Mouse (Mus musculus) heart, embryonic 11.5 days (tissue): ENCODE data around the gene Os9. TPM values are rescaled to one million over a fixed set of nuclear protein-coding genes. Genes with fewer than 3 reads are reported as not detected.
"Not testable (repeated sequence)": the region's sequence is repeated elsewhere in the genome, so short reads cannot be mapped to it uniquely, and the experiment has no call there.

Source experiments
- ATAC-seq: fragments of 200-750 bp; cut with Nextera tagmentation; replicated peaks from 2 replicates; pipeline ENCODE4 v1.8.0; 2017; ENCODE audit warnings: moderate library complexity; ENCODE audit not compliant: insufficient number of reproducible peaks, low FRiP score, low TSS enrichment
- H3K27ac ChIP-seq: fragments of 300-500 bp; sonication (generic); 2 replicates; pipeline ENCODE4 v1.5.1; 2014; ENCODE audit warnings: mild to moderate bottlenecking, low read depth, low read length
- H3K27me3 ChIP-seq: fragments of 300-500 bp; sonication (generic); 2 replicates; pipeline ENCODE4 v1.6.1; 2014; ENCODE audit warnings: mild to moderate bottlenecking, low read length, mixed read lengths; ENCODE audit not compliant: control insufficient read depth, insufficient read depth
- H3K36me3 ChIP-seq: fragments of 300-500 bp; sonication (generic); 2 replicates; pipeline ENCODE4 v1.6.1; 2014; ENCODE audit warnings: mild to moderate bottlenecking, low read length, moderate library complexity, mixed read lengths; ENCODE audit not compliant: control insufficient read depth, insufficient read depth
- H3K4me1 ChIP-seq: fragments of 300-500 bp; sonication (generic); 2 replicates; pipeline ENCODE4 v1.6.1; 2014; ENCODE audit warnings: low read length; ENCODE audit not compliant: control insufficient read depth, insufficient read depth
- H3K4me2 ChIP-seq: fragments of 300-500 bp; sonication (generic); 2 replicates; pipeline ENCODE4 v1.6.1; 2014; ENCODE audit warnings: mild to moderate bottlenecking, moderate library complexity
- H3K4me3 ChIP-seq: fragments of 300-500 bp; sonication (generic); 2 replicates; pipeline ENCODE4 v1.5.1; 2014; ENCODE audit warnings: low read depth, low read length
- H3K9ac ChIP-seq: fragments of 300-500 bp; sonication (generic); 2 replicates; pipeline ENCODE4 v1.6.1; 2014; ENCODE audit warnings: mild to moderate bottlenecking, low read depth, low read length, moderate library complexity
- H3K9me3 ChIP-seq: fragments of 300-500 bp; sonication (generic); replicated peaks from 2 replicates; pipeline ENCODE4 v1.6.1; 2016; ENCODE audit warnings: low read length; ENCODE audit not compliant: control insufficient read depth
- WGBS: fragments of 180-500 bp; shearing (Covaris S2); extraction: QIAGEN DNeasy Blood & Tissue Kit; methylation state at CpG from one replicate; pipeline ENCODE4 v1.1.7; 2014; ENCODE audit not compliant: insufficient replicate concordance; 5-methylcytosine and 5-hydroxymethylcytosine counted together
- polyA plus RNA-seq: library from polyadenylated mRNA; unstranded; fragments of >200 nt; fragmentation: Nextera tagmentation; extraction: Ambion mirVana; gene quantifications from 2 replicates; pipeline ENCODE4 v1.2.1, GENCODE M21; 2014

The Os9 gene
- polyA plus RNA-seq, 1 experiment from 2014 or later, result 21.3 TPM

- Histone ChIP-seq H3K4me3 (peak overlapping the region; percentile 41), H3K36me3 (no peaks in the 10 kb centered on the region), H3K4me2 (peak overlapping the region; percentile 62), H3K9ac (no peak overlapping the region), H3K27ac (no peak overlapping the region), H3K27me3 (peaks cover 85% of the 10 kb centered on the region), H3K9me3 (no peaks in the 10 kb centered on the region), H3K4me1 (peaks cover 12% of the 10 kb centered on the region)
- 1% methylated on average over 41 of the region's 49 CpGs for WGBS
- ATAC-seq, result no peak
Observed at GRCm38 (mm10) chr10:127078677-127079575, 42.0 kb downstream of the Os9 start.

- 3% methylated on average over 12 of the region's 12 CpGs for WGBS
- Histone ChIP-seq H3K4me1 (peaks cover 12% of the 10 kb centered on the region), H3K36me3 (no peaks in the 10 kb centered on the region), H3K9me3 (no peaks in the 10 kb centered on the region), H3K27me3 (peaks cover 77% of the 10 kb centered on the region), H3K4me2 (peak overlapping the region; percentile 62; the same call in 1 of the 2 replicates), H3K27ac (no peak overlapping the region), H3K9ac (no peak overlapping the region), H3K4me3 (peak overlapping the region; percentile 41; the same call in 1 of the 2 replicates)
- no peak for ATAC-seq
Observed at GRCm38 (mm10) chr10:127078001-127078676, 42.8 kb downstream of the Os9 start.

GRCm38 (mm10) chr10:127077515-127077914 is 43.4 kb downstream of the Os9 start:
- no peak overlapping the region for H3K4me3 ChIP-seq
- H3K4me2 ChIP-seq, result no peak overlapping the region
- H3K9ac ChIP-seq, result no peak overlapping the region
- peaks cover 12% of the 10 kb centered on the region for H3K4me1 ChIP-seq
- no peaks in the 10 kb centered on the region for H3K9me3 ChIP-seq
- H3K27me3 ChIP-seq, result peaks cover 71% of the 10 kb centered on the region
- H3K36me3 ChIP-seq, result no peaks in the 10 kb centered on the region
- H3K27ac ChIP-seq, result no peak overlapping the region
- whole genome bisulfite sequencing, result 9% methylated on average over 10 of the region's 10 CpGs
- ATAC-seq, result no peak

GRCm38 (mm10) chr10:127076082-127076481 is 44.8 kb downstream of the Os9 start:
- no peak for ATAC-seq
- no peak overlapping the region for H3K4me2 ChIP-seq
- peaks cover 13% of the 10 kb centered on the region for H3K4me1 ChIP-seq
- peaks cover 57% of the 10 kb centered on the region for H3K27me3 ChIP-seq
- no peaks in the 10 kb centered on the region for H3K36me3 ChIP-seq
- no peaks in the 10 kb centered on the region for H3K9me3 ChIP-seq
- no peak overlapping the region for H3K27ac ChIP-seq
- WGBS, result 30% methylated on average over 4 of the region's 4 CpGs
- H3K9ac ChIP-seq, result no peak overlapping the region
- H3K4me3 ChIP-seq, result no peak overlapping the region

- Histone ChIP-seq H3K27me3 (peaks cover 52% of the 10 kb centered on the region), H3K9ac (no peak overlapping the region), H3K9me3 (no peaks in the 10 kb centered on the region), H3K4me3 (no peak overlapping the region), H3K4me2 (no peak overlapping the region), H3K4me1 (peaks cover 16% of the 10 kb centered on the region), H3K27ac (no peak overlapping the region), H3K36me3 (no peaks in the 10 kb centered on the region)
- ATAC-seq, result no peak
- WGBS, result 67% methylated on average over 8 of the region's 8 CpGs
Observed at GRCm38 (mm10) chr10:127075651-127076050, 45.3 kb downstream of the Os9 start.

- ATAC-seq, result no peak
- Histone ChIP-seq H3K4me2 (no peak within 1 kb of the TSS), H3K9me3 (no peaks in the 10 kb centered on the region), H3K4me3 (no peak within 1 kb of the TSS), H3K27ac (no peak within 1 kb of the TSS), H3K27me3 (peaks cover 47% of the 10 kb centered on the region), H3K36me3 (no peaks in the 10 kb centered on the region), H3K4me1 (peaks cover 16% of the 10 kb centered on the region), H3K9ac (no peak within 1 kb of the TSS)
- 50% methylated on average over 9 of the region's 9 CpGs for WGBS
Observed at GRCm38 (mm10) chr10:127075080-127075479, 45.9 kb downstream of the Os9 start, which contains the start of gene Agap2. Gene Agap2, plus strand, starts transcription at chr10:127075284.

DNA sequence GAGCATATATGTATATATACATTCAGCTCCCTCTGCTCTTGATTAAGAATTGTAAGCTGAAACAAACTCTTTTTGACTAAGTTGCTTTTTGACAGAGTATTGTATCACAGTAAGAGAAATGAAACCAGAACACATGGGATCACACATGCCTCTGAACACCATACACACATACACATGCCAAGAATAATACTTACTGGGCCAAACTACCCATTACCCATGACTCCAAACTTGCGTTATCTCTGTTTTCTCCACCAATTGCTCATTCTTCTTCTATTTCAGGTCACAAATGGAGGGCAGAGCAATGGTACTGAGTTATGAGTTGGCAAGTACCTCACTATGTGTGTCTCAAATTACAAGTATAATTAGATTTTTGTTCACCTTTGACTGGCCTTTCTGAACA is 47.0 kb downstream of the Os9 start:
- Histone ChIP-seq H3K4me3 (no peak overlapping the region), H3K27me3 (peaks cover 36% of the 10 kb centered on the region), H3K36me3 (no peaks in the 10 kb centered on the region), H3K27ac (no peak overlapping the region), H3K9ac (no peak overlapping the region), H3K9me3 (no peaks in the 10 kb centered on the region), H3K4me1 (peaks cover 11% of the 10 kb centered on the region; the same call in 1 of the 2 replicates), H3K4me2 (no peak overlapping the region)
- no peak for ATAC-seq
- WGBS, result 93% methylated on average over 1 of the region's 1 CpGs

DNA sequence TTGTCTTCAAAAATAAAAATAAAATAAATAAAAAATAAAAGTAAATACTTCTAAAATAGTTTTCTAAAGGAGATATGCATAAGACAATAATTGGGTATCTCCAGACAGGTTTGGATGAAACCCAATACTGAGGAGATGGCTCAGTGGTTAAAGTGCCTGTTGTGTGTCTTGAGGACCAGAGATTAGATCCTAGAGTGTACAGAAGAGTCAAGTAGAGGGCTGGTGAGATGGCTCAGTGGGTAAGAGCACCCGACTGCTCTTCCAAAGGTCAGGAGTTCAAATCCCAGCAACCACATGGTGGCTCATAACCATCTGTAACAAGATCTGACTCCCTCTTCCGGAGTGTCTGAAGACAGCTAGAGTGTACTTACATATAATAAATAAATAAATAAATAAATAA is 48.0 kb downstream of the Os9 start:
- not testable (repeated sequence) for H3K36me3 ChIP-seq, H3K9ac ChIP-seq, ATAC-seq, H3K9me3 ChIP-seq, H3K27ac ChIP-seq, H3K4me2 ChIP-seq, H3K4me3 ChIP-seq
- peaks cover 12% of the 10 kb centered on the region; the same call in 1 of the 2 replicates for H3K4me1 ChIP-seq
- H3K27me3 ChIP-seq, result peaks cover 26% of the 10 kb centered on the region
- 76% methylated on average over 2 of the region's 2 CpGs for WGBS
